Mouse (Mus musculus): ENCODE measurements around the gene Emid1. TPM values are rescaled to one million over a fixed set of nuclear protein-coding genes. Genes with fewer than 3 reads are reported as not detected.

Gene Emid1
- total and polyA plus RNA-seq, 3 experiments, result 0.10 to 0.15 TPM; not detected in 1

Other genes with a start within 250 kb of the Emid1 start
- gene Nefh, start 204.2 kb downstream of the Emid1 start, total RNA-seq (2012; rRNA removed), result not detected in 2 replicates
- gene Nefh, start 204.2 kb downstream of the Emid1 start, polyA plus RNA-seq (2012; ENCODE audit: insufficient read depth in 1 of 2, insufficient read length in 2 of 2, low read depth in 1 of 2, low replicate concordance in 2 of 2, missing spikeins in 1 of 2), result under 1 TPM in 1 of 2 experiments, not detected in 1; 0.03 TPM
- 55.1 and 60.1 TPM in 2 replicates for gene Ap1b1, start 165.4 kb downstream of the Emid1 start, total RNA-seq (2012; rRNA removed)
- 10 to 100 TPM in 1 of 2 experiments, not detected in 1; 79.3 TPM for gene Ap1b1, start 165.4 kb downstream of the Emid1 start, polyA plus RNA-seq (2012; ENCODE audit: insufficient read depth in 1 of 2, insufficient read length in 2 of 2, low read depth in 1 of 2, low replicate concordance in 2 of 2, missing spikeins in 1 of 2)
- 0.23 TPM in 1 of 2 replicates, not detected in the other for gene Rasl10a, start 94.1 kb downstream of the Emid1 start, total RNA-seq (2012; rRNA removed)
- gene Rasl10a, start 94.1 kb downstream of the Emid1 start, polyA plus RNA-seq (2012; ENCODE audit: insufficient read depth in 1 of 2, insufficient read length in 2 of 2, low read depth in 1 of 2, low replicate concordance in 2 of 2, missing spikeins in 1 of 2), result 1 to 10 TPM in 1 of 2 experiments, not detected in 1; 1.3 TPM
- 41.1 and 43.9 TPM in 2 replicates for gene Gas2l1, start 86.9 kb downstream of the Emid1 start, total RNA-seq (2012; rRNA removed)
- gene Gas2l1, start 86.9 kb downstream of the Emid1 start, polyA plus RNA-seq (2012; ENCODE audit: insufficient read depth in 1 of 2, insufficient read length in 2 of 2, low read depth in 1 of 2, low replicate concordance in 2 of 2, missing spikeins in 1 of 2), result 10 to 100 TPM in 1 of 2 experiments, not detected in 1; 89.0 TPM
- gene Rhbdd3, start 53.3 kb downstream of the Emid1 start, total RNA-seq (2012; rRNA removed), result 35.9 TPM in 2 replicates
- gene Rhbdd3, start 53.3 kb downstream of the Emid1 start, polyA plus RNA-seq (2012; ENCODE audit: insufficient read depth in 1 of 2, insufficient read length in 2 of 2, low read depth in 1 of 2, low replicate concordance in 2 of 2, missing spikeins in 1 of 2), result 10 to 100 TPM in 1 of 2 experiments, not detected in 1; 55.7 TPM
- 435 and 452 TPM in 2 replicates for gene Ewsr1, start 53.0 kb downstream of the Emid1 start, total RNA-seq (2012; rRNA removed)
- gene Ewsr1, start 53.0 kb downstream of the Emid1 start, polyA plus RNA-seq (2012; ENCODE audit: insufficient read depth in 1 of 2, insufficient read length in 2 of 2, low read depth in 1 of 2, low replicate concordance in 2 of 2, missing spikeins in 1 of 2), result 1,000 to 10,000 TPM in 1 of 2 experiments, 100 to 1,000 TPM in 1; 570 to 1,336 TPM
- gene Kremen1, start 109.3 kb upstream of the Emid1 start, total RNA-seq (2012; rRNA removed), result 1.2 and 1.3 TPM in 2 replicates
- 1 to 10 TPM in 1 of 2 experiments, not detected in 1; 4.1 TPM for gene Kremen1, start 109.3 kb upstream of the Emid1 start, polyA plus RNA-seq (2012; ENCODE audit: insufficient read depth in 1 of 2, insufficient read length in 2 of 2, low read depth in 1 of 2, low replicate concordance in 2 of 2, missing spikeins in 1 of 2)